Mouse (Mus musculus) cerebellum, adult 2 months (tissue): Measurements from ENCODE around the gene Kcnc3. TPM values are rescaled to one million over a fixed set of nuclear protein-coding genes. Genes with fewer than 3 reads are reported as not detected.
A peak's percentile ranks its signal among the peaks of the same experiment; 100 is the strongest.

Experiments
- DNase-seq, 2 experiments: peaks; one replicate each; pipeline ENCODE4 v3.0.0; 2021
- H3K27ac ChIP-seq: fragments of 200-500 bp; 2 replicates; pipeline ENCODE4 v1.5.1; 2012; ENCODE audit warnings: low read length, control low read depth, inconsistent platforms; ENCODE audit not compliant: insufficient read depth
- H3K27me3 ChIP-seq: fragments of 200-500 bp; 2 replicates; pipeline ENCODE4 v1.6.1; 2012; ENCODE audit warnings: inconsistent platforms, mild to moderate bottlenecking, low read length, moderate library complexity; ENCODE audit not compliant: control insufficient read depth, insufficient read depth
- H3K4me1 ChIP-seq: fragments of 200-500 bp; 2 replicates; pipeline ENCODE4 v1.6.1; 2011; ENCODE audit warnings: low read length; ENCODE audit not compliant: control insufficient read depth, insufficient read depth
- H3K4me3 ChIP-seq: fragments of 200-500 bp; replicated peaks from 2 replicates; pipeline ENCODE3; 2011; ENCODE audit warnings: mild to moderate bottlenecking, low read depth, low read length, control low read depth; ENCODE audit not compliant: insufficient read depth
- CTCF ChIP-seq: fragments of 200-500 bp; IDR thresholded peaks from 2 replicates; pipeline ENCODE4 v1.5.1; 2011; ENCODE audit warnings: low read depth, mild to moderate bottlenecking, control low read depth, low read length, moderate library complexity, borderline replicate concordance; ENCODE audit not compliant: insufficient read depth
- POLR2A ChIP-seq: fragments of 200-500 bp; IDR thresholded peaks from 2 replicates; pipeline ENCODE4 v1.6.1; 2011; ENCODE audit warnings: low read length, control low read depth, borderline replicate concordance; ENCODE audit not compliant: insufficient read depth
- WGBS: fragments of 180-500 bp; shearing (Covaris S2); methylation state at CpG from one replicate; pipeline ENCODE4 v1.1.7; 2018; 5-methylcytosine and 5-hydroxymethylcytosine counted together
- polyA plus RNA-seq: library from polyadenylated mRNA; depleted of rRNA; stranded (reverse); fragments of >200 nt; gene quantifications from 2 replicates; pipeline ENCODE4 v1.2.3, GENCODE M21; 2012; rRNA removed

Kcnc3 gene
- polyA plus RNA-seq, 1 experiment = 368 TPM

GRCm38 (mm10) chr7:44647729-44648128 is 57.3 kb downstream of the Kcnc3 start:
- no peak overlapping the region for H3K4me3 ChIP-seq
- no peak for TF ChIP-seq CTCF
- no peak for TF ChIP-seq POLR2A
- no peak overlapping the region for H3K27ac ChIP-seq
- DNase-seq = no peak
- 67% methylated on average over 10 of the region's 10 CpGs for WGBS
- H3K4me1 ChIP-seq = peaks cover 11% of the 10 kb centered on the region
- H3K27me3 ChIP-seq = no peaks in the 10 kb centered on the region

GRCm38 (mm10) chr7:44649094-44649610 is 58.7 kb downstream of the Kcnc3 start:
- TF ChIP-seq POLR2A (no peak), CTCF (no peak)
- H3K27me3 ChIP-seq = no peaks in the 10 kb centered on the region

GRCm38 (mm10) chr7:44649990-44650389 is 59.5 kb downstream of the Kcnc3 start:
- Histone ChIP-seq H3K4me1 (peaks cover 6% of the 10 kb centered on the region), H3K4me3 (no peak overlapping the region), H3K27me3 (no peaks in the 10 kb centered on the region), H3K27ac (no peak overlapping the region)
- whole genome bisulfite sequencing = 11% methylated on average over 4 of the region's 4 CpGs
- peak; percentile 68 to 79 for DNase-seq
- TF ChIP-seq CTCF = peak; percentile 96
- no peak for TF ChIP-seq POLR2A

More at GRCm38 (mm10) chr7:44649094-44649610, 58.7 kb downstream of the Kcnc3 start:
- WGBS = 91% methylated on average over 8 of the region's 8 CpGs
- Histone ChIP-seq H3K4me3 (no peak overlapping the region), H3K27ac (no peak overlapping the region), H3K4me1 (peaks cover 8% of the 10 kb centered on the region)
- DNase-seq = no peak

GRCm38 (mm10) chr7:44651416-44651815 is 61.0 kb downstream of the Kcnc3 start:
- 70% methylated on average over 7 of the region's 7 CpGs for WGBS
- H3K27me3 ChIP-seq = no peaks in the 10 kb centered on the region
- TF ChIP-seq CTCF (no peak), POLR2A (no peak)
- H3K4me1 ChIP-seq = no peaks in the 10 kb centered on the region
- H3K27ac ChIP-seq = no peak overlapping the region
- no peak for DNase-seq
- H3K4me3 ChIP-seq = no peak overlapping the region

- no peak for DNase-seq
Measured at GRCm38 (mm10) chr7:44653773-44654172, 63.3 kb downstream of the Kcnc3 start.

More at GRCm38 (mm10) chr7:44653773-44654172, 63.3 kb downstream of the Kcnc3 start:
- H3K4me1 ChIP-seq = no peaks in the 10 kb centered on the region
- no peaks in the 10 kb centered on the region for H3K27me3 ChIP-seq
- TF ChIP-seq CTCF (peak; percentile 56; the same call in 1 of the 2 replicates), POLR2A (no peak)
- H3K27ac ChIP-seq = no peak overlapping the region
- 55% methylated on average over 8 of the region's 8 CpGs for WGBS
- H3K4me3 ChIP-seq = no peak overlapping the region

Other genes with a start within 250 kb of the Kcnc3 start
- 125 and 130 TPM in 2 replicates for gene Syt3, start 206.6 kb upstream of the Kcnc3 start, polyA plus RNA-seq
- 3.1 and 3.8 TPM in 2 replicates for gene 1700008O03Rik, start 204.8 kb upstream of the Kcnc3 start, polyA plus RNA-seq
- gene Lrrc4b, start 161.6 kb upstream of the Kcnc3 start, polyA plus RNA-seq = 190 and 214 TPM in 2 replicates
- 9.3 and 10.2 TPM in 2 replicates for gene Aspdh, start 125.3 kb upstream of the Kcnc3 start, polyA plus RNA-seq
- 273 and 294 TPM in 2 replicates for gene Josd2, start 122.7 kb upstream of the Kcnc3 start, polyA plus RNA-seq
- 302 and 309 TPM in 2 replicates for gene Emc10, start 94.1 kb upstream of the Kcnc3 start, polyA plus RNA-seq
- gene Fam71e1, start 94.1 kb upstream of the Kcnc3 start, polyA plus RNA-seq = 32.6 and 34.0 TPM in 2 replicates
- gene Mybpc2, start 66.0 kb upstream of the Kcnc3 start, polyA plus RNA-seq = 0.14 and 0.18 TPM in 2 replicates
- gene Spib, start 58.6 kb upstream of the Kcnc3 start, polyA plus RNA-seq = 0.16 and 0.19 TPM in 2 replicates
- gene Pold1, start 41.8 kb upstream of the Kcnc3 start, polyA plus RNA-seq = 21.6 and 25.1 TPM in 2 replicates
- 106 and 109 TPM in 2 replicates for gene Nr1h2, start 36.7 kb upstream of the Kcnc3 start, polyA plus RNA-seq
- 0.26 and 0.43 TPM in 2 replicates for gene Napsa, start 18.3 kb upstream of the Kcnc3 start, polyA plus RNA-seq
- 54.9 and 56.2 TPM in 2 replicates for gene Myh14, start 80.2 kb downstream of the Kcnc3 start, polyA plus RNA-seq
- not detected in 2 replicates for gene Izumo2, start 118.1 kb downstream of the Kcnc3 start, polyA plus RNA-seq
- gene Vrk3, start 157.7 kb downstream of the Kcnc3 start, polyA plus RNA-seq = 37.4 and 39.1 TPM in 2 replicates
- gene Zfp473, start 160.4 kb downstream of the Kcnc3 start, polyA plus RNA-seq = 0.71 and 0.79 TPM in 2 replicates
- 28.9 and 29.4 TPM in 2 replicates for gene Nup62, start 225.4 kb downstream of the Kcnc3 start, polyA plus RNA-seq
- gene Il4i1, start 225.7 kb downstream of the Kcnc3 start, polyA plus RNA-seq = 1.4 and 1.9 TPM in 2 replicates
- gene Atf5, start 226.0 kb downstream of the Kcnc3 start, polyA plus RNA-seq = 19.6 and 23.8 TPM in 2 replicates